Mouse (Mus musculus): ENCODE results near the gene Fkbp3.
"Not testable (repeated sequence)": the region's sequence is repeated elsewhere in the genome, so short reads cannot be mapped to it uniquely, and the experiment has no call there.

Gene Fkbp3

DNA sequence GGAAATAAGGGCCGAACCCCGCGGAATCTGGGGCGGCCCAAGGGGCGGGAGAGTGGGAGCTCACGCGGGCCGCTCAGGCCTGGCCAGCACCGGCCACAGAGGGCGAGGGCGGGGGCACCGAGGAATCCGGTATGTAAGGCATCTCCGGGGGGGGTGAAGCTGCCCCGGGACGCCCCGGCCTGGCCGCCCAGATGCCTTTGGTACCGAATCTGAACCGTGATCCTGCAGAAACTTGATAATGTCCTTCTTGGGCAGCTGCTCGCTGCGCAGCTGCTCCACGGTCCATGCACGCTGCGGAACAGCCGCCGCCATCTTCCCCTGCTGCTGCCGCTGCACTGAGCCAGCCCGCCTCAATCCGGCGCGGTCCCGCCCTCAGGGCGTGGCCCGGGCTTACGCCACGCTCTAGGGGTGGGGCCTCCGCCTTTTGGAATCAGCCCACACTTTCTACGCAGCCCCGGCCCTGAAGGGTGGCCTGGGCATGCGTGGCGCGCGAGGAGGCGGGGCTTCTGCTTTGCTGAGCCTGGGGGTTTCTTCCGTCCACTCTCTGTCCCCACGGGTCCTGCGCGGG is at the start of gene Fkbp3:
TSS of gene Fkbp3 (minus strand) at position 397 of the 568 bp plus-strand sequence.
- peak; percentile 79 for DNase-seq (ENCODE audit: extremely low read depth, low read depth)

DNA sequence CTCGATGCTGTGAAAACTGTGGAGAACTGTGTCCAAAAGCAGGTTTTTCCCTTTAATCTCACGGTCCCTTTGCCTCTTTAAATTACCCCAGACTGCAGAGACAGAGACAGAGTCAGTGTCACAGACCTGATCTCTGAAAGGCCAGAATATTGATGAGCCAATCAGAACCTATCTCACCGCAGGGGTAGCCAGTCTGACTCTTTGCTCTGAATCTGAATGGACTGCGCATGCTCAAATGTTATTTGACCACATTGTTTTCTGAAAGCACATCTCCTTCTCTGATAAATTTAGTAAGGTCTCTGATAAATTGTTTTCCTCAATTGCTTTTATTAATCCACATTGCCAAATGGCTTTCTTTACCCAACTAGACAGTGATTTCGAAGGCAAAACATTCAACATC is 45.6 kb upstream of the Fkbp3 start:
- no peak for DNase-seq (ENCODE audit: extremely low read depth, low read depth)

DNA sequence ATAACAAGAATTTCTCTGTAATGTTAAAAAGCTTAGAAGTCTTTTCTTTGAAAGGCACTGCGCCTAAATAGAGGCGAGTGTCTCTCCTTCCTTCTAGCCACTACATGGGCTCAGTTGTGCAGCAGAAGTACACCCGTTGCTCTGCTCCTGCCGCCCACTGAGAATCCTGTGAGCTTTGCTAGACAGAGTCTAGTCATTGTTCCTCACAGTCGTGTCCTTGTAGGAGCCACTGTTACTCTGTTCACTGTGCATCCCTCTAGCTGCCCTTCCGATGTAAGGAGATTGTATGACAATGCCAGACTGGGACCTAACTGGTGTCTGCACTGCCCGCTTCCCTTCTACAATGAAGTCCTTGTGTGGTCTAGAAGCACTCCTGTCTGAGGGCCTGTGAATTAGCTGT is 45.2 kb upstream of the Fkbp3 start:
- no peak for DNase-seq (ENCODE audit: extremely low read depth, low read depth)

DNA sequence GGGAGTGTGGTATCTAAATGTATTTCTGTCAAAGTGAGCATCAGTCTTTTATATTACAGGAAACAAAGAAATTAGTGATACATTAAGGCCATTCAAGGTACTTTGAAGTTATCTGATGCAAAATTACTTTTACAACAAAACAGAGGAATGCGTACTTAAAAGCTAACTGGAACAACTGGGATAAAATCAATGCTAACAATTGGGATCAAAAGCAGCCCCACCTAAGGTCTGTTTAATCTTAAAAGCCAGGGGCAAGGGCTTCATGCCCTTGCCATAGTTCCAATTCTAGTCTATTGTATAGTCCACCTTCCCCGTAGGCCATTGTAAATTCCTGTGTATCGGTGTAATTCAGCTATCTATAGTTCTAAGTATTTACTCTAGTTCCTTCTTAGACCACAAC is 41.2 kb upstream of the Fkbp3 start:
- not testable (repeated sequence) for DNase-seq (ENCODE audit: extremely low read depth, low read depth)

DNA sequence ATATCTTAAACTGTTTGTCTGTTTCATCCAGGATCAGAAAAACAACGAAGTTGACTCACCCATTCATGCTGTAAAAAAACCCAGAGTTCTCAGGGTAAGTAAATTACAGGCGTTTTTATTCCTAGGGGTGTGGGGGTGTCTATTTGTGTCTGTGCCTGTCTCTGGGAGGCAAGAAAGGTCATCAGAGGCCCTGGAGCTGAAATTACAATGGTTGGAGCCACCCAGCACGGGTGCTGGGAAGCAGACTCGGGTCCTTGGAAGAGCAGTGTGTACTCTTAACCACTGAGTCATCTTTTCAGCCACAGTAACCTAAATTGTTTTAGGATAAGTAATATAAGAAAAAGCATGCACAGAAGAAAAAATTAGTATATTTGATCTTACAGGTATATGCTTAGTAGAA is 40.1 kb upstream of the Fkbp3 start:
- no peak for DNase-seq (ENCODE audit: extremely low read depth, low read depth)

DNA sequence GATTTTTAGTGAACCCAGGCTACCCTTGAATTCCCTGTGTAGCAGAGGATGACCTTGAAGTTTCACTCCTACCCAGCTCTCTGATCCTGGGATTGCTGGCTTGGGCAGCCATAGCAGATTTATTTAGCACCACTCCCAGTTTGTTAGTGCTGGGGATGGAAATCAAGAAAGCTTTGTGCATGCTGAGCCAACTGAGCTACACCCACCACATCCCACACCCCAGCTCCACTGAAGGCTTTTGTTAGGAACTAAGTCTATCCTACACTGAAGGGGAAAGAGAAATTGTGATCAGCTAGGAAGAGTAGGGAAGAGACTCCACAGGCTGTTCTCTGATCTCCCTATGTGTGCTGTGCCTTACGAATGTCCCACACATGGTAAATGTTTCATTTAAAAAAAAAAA is 39.0 kb upstream of the Fkbp3 start:
- no peak for DNase-seq (ENCODE audit: extremely low read depth, low read depth)

DNA sequence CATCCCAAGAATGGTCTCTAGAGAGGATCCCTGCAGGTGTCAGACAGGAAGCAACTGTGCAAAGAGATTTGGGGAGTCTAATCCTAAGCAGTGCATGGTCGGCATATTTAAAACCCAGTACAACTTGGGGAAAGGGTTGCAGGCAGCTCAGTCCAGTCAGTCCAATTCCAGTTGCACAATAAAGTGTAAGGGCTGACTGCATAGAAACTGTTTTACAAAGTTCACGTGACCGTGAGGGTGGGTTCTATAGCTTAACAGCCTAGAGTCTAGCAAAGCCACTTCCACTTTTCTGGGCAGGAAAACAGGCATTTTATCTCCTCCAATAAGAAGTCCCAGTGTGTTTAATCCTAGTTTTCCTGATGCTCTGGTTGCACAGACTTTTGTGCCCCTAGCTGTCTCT is 37.7 kb upstream of the Fkbp3 start:
- no peak for DNase-seq (ENCODE audit: extremely low read depth, low read depth)

DNA sequence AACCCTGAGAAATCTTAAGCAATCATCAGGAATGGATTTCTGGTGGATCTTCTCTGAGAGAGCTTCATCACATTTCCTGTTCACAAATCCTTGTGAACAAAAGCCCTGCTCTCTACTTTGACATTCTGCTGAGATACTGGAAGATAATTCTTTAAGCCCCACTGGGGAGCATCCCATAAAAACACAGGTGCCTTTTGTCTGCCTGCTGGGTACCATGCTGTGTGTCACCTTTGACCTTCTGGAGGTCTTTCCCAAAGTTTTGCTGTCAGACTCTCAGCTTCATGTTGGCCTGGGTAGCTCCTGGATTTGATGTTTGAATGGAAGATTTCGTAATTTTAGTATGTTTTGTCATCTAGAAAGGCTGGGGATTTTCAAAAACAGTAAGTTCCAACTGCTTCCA is 34.9 kb upstream of the Fkbp3 start:
- DNase-seq (ENCODE audit: extremely low read depth, low read depth) = no peak

DNA sequence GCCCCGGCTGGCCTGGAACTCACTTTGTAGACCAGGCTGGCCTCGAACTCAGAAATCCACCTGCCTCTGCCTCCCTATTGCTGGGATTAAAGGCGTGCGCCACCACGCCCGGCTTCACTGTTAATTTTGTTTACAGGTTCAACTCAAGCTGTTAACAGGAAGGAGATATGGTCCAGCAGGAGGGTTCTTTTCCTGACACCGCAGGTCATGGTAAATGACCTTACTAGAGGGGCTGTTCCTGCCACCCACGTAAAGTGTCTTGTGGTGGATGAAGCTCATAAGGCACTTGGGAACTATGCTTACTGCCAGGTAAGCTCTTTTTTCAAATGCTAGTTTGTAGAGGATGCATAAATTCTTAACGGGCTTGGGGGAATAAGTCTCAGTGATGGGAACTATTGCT is 3.1 kb upstream of the Fkbp3 start:
- DNase-seq (ENCODE audit: extremely low read depth, low read depth) = no peak

DNA sequence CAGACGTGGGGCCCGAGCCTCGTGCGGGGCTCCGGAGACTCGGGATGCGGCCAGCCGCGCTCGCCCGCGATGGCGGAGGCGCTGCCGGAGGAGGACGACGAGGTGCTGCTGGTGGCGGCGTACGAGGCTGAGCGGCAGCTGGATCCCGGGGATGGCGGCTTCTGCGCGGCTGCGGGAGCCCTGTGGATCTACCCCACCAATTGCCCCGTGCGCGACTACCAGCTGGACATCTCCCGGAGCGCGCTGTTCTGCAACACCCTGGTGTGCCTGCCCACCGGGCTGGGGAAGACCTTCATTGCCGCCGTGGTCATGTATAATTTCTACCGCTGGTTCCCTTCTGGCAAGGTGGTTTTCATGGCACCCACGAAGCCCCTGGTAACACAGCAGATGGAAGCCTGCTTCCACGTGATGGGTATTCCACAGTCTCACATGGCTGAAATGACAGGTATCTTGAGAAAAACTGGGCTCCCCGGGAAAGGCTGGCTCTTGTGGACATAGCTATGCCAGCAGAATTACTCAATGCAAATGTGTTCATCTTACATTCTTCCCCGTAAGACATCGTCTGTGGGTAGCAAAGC is 2.0 kb upstream of the Fkbp3 start:
- DNase-seq (ENCODE audit: extremely low read depth, low read depth) = peak; percentile 27

DNA sequence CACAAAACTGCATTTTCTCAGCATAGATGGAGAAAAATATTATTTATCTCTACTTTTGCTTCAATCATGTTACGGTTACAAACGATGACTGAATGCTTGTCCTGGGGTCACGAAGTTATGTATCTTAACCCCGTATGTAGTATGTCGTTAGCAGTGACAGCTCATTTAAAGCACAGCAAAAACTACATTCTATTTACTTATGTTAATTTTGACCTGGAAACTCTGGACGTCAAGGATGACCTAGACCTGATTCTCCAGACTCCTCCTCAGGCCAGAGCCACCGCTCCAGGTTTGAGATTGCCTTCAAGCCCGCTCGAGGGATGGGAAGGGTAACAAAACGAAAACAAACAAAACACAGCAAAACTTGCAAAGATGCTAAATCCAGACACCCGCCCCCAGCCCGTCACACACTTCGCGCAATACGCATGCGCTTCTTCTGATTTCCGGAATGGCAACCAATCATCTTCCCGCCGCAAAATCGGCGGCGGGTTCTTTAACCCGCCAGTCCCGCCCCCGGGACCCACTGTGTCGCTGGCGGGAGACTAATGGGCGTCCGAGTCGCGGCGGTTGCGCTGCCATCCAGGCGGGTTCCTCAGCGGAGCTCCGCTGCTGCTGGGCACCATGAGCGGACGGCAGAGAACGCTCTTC is 1.4 kb upstream of the Fkbp3 start, which contains the start of gene Fancm:
TSS of gene Fancm (plus strand) at position 519 of the 648 bp plus-strand sequence.
- DNase-seq (ENCODE audit: extremely low read depth, low read depth) = peak; percentile 88

DNA sequence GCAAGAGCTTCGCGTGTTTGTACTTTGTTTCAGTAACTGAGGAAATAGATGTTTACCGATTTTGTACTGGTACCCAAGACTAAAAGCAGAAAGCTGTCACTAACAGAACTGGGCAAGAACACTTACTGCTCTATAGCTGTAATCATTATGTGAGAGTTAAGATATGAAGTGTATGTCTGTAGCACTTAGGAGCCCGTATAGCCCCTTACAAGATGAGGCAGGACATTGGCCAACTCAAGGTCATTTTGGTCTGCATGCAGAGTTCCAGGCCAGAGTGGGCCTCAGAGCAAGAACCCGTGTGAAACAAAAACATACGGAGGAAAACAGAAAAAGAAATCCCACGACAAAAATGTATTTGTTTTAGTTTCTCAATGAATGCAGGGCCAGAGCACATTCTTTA is 844 bp upstream of the Fkbp3 start:
- no peak for DNase-seq (ENCODE audit: extremely low read depth, low read depth)

DNA sequence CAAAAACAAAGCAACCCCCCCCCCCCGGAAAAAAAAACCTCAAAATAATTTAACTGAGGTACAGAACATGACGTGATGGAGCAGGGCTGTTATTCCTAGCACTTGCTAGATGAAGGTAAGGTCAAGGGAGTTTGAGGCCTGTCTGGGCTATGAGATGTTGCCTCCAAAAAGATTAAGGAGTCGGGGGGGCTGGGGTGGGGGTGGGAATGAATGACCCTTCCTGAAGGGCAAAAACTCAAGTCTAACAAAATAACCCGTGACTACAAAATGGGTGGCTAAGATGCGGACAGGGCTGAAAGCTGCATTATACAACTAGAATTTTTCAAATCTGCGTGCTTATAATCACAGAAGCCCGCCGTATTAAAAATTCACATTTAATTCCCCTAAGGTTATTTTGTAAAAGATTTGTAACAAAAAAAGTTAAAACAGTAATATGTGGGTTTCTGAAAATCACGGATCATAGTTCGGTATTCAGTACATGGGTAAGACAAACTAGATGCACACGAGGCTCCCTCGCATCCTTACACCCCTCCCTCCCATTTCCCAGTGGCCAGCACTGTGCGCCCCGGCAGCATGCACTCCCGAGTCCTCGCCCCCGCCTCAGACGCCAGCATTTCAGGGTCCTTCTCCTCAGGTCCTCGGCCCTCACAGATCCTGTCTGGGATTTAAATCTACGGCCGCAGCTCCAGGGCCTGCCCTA is 746 bp downstream of the Fkbp3 start:
- DNase-seq (ENCODE audit: extremely low read depth, low read depth) = no peak

DNA sequence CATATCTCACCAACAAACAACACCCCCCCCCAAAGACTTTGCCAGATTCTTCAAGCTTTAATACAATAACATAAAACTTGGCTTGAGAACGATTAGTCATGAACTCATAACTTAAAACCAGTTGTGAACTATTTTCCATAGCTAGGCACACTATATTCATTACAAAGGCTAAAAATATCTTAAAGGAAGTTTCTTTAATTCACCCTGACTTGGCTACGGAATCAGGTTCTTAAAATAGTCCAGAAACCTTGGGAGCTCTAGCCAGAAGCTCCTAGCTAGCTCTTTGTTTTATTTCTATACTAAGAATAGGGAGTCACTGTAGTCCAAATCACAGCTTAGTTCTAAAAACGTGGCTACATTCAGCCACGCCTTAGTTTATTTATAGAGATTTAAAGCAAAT is 5.4 kb downstream of the Fkbp3 start:
- DNase-seq (ENCODE audit: extremely low read depth, low read depth) = no peak

DNA sequence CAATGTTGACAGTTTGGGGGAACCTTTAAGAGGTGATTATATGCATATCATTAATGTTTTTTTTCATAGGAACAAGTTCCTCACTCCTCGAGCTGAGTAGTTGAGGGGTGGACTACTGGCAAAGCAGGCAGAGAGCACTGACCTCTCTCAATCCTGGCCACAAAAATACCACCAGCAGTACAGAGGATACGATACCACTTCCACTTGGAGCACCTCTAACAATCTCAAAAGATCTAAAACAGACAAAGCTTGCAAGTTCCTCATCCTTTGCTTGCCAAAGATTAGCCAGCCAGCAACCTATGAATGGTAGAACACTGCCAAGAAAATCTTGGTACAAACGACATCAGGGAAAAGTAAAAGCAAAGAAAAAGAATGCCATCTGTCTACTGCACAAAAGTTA is 7.6 kb downstream of the Fkbp3 start:
- no peak for DNase-seq (ENCODE audit: extremely low read depth, low read depth)

DNA sequence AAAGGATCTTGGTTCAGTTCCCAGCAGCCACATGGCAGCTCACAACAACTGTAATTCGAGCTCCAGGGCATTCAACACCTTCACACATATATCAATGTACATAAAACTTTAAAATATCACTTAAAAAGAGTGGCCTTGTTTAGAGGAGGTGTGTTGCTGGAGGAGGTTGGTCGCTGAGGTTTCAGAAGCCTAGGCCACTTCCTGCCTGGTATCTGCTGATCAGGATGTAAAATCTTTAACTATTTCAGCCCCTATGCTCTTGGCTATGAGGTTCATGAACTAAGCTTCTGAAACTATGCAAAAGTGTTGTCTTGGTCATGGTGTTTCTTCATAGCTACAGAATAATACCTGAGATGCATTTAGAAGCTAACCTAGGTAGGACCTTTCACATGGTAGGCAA is 8.6 kb downstream of the Fkbp3 start:
- no peak for DNase-seq (ENCODE audit: extremely low read depth, low read depth)

DNA sequence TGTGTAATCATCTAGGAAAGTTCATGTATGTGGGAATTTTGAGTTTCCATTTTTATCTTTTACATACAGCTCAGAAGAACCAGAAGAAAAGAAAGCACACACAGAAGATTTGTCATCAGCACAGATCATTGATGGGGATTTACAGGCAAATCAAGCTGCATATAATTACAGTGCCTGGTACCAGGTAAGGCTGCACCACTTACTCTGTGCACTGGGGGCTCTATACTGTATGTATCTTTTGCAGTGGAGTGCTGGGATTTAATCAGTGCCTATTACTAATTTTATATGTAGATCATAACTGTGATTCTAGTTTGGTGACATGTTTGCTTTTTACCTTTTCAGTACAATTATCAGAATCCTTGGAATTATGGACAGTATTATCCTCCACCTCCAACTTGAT is 12.7 kb downstream of the Fkbp3 start:
- no peak for DNase-seq (ENCODE audit: extremely low read depth, low read depth)

DNA sequence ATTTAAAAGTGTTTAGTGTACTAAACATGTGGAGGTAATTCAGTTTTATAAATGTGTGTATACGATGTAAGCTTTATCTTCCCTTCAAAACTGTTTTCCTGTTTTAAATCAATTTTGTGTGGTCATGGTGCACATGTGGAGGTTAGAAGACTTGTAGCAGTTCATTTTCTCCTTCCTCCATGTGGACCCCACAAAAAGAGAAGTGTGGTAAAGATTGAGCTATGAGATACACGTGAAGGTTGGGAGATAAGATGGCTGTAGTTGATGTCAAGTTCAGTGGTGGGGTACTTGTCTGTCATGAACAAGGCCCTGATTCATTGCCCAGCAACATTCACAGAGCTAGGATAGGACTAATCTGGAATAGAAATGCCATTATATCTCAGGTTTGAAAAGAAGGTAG is 15.6 kb downstream of the Fkbp3 start:
- no peak for DNase-seq (ENCODE audit: extremely low read depth, low read depth)

DNA sequence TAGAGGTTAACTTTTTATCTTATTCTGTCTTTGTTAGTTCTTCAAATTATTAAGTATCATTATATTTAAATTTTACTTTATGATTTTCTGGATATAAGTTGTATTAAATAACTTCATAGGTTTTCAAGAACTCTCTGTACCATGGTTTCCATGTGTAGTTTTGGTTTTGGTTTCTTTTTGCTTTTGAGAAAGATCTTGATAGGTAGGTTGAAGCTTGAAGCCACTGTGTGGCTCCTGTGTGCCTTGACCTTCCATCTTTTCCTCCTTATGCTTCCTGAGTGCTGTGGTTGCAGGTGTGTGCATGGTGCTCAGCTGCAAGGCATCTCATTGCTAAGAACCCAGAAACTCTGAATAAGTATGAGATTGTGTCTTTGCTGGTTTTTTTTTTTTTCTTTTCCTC is 25.0 kb downstream of the Fkbp3 start:
- DNase-seq (ENCODE audit: extremely low read depth, low read depth) = no peak

DNA sequence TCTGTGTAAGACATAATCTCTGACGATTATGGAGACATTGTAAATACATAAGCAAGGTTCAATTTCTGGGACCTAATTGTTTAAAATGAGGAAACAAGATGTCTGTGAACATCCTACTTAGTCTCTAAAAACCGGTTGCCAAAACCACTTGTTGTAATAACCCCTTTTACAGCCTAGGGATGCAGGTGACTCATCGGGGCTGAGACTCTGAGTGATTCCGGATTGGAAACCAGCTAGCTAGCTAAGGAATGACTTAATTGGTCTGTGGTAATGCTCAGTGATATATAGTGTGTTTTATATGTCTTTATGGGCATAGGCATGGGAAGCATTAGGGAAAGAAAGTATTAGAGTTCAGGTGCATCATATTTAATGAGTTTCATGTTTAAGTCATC is 36.3 kb downstream of the Fkbp3 start:
- DNase-seq (ENCODE audit: extremely low read depth, low read depth) = peak; percentile 43

DNA sequence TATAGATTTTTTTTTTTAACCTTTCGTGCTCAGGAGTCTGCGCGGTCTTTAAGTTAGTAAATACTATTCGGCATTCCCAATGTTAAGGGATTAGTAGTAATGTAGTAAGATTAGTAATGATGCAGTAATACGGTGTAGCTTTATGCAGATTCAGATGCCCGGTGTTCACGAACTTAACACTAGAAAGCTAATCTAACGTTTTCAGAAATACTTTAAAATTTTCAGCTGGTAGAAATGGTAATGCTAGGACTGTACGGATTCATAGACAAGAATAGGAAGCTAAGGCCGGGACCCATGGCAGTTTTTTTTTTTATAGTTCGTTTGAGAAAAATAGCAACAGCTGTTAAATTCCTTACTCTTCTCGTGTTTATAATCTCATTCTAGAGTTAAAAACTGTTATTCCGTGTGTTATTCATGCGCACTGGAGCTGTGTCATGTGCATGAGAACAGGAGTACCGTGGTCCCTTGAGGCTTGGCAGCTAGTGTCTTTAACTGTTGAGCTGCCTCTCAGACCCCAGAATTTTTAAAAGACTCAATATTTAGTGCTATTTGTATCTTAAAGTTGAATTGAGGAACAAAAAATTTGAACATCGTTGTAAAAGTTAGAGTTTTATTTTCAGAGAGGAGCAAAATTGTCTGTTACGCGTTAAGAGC is 36.8 kb downstream of the Fkbp3 start:
- peak; percentile 6 for DNase-seq (ENCODE audit: extremely low read depth, low read depth)

Measured in MEL-GATA-1-ER (cell line).